ENCODE assay signal across 8 mouse cellular contexts in genomic region chr4:137994562-137995336, GRCm38 (mm10). TPM values are rescaled to one million over a fixed set of nuclear protein-coding genes. Genes with fewer than 3 reads are reported as not detected.
DNase-seq lines count a peak whose midpoint lies in the region; ATAC-seq lines count a peak whose summit lies in the region.

No protein-coding gene starts in this region.

- DNase-seq in neural tube, embryonic 11.5 days (ENCODE audit: low spot score): no peak
- DNase-seq in neural tube, embryonic 10.5 days (ENCODE audit: extremely low spot score, low spot score): no peak
- DNase-seq in forebrain, embryonic 11.5 days (ENCODE audit: low spot score): no peak
- no peak for DNase-seq in limb, embryonic 11.5 days (ENCODE audit: low spot score)
- DNase-seq in naive thymus-derived CD4-positive, alpha-beta T cell, adult 2 months (ENCODE audit: low read depth): peak; percentile 42
- DNase-seq in MN1 (ENCODE audit: low spot score): no peak
- no peak for DNase-seq in spleen, postnatal 14 days (ENCODE audit: low spot score in 2 of 2)
- no peak for DNase-seq in cerebellum, adult 9-11 months

- H3K36me3 ChIP-seq in neural tube, embryonic 11.5 days (ENCODE audit: control insufficient read depth, insufficient read depth, low read length): peaks cover 4% of the 10 kb centered on the region
- peaks cover 2% of the 10 kb centered on the region; the same call in 1 of the 2 replicates for H3K36me3 ChIP-seq in forebrain, embryonic 11.5 days (ENCODE audit: control insufficient read depth, insufficient read depth, low read length)
- H3K36me3 ChIP-seq in limb, embryonic 11.5 days (ENCODE audit: control insufficient read depth, insufficient read depth, low read length): peaks cover 20% of the 10 kb centered on the region

- no peak overlapping the region for H3K27ac ChIP-seq in neural tube, embryonic 11.5 days (ENCODE audit: low read depth, low read length)
- no peak overlapping the region for H3K27ac ChIP-seq in forebrain, embryonic 11.5 days (ENCODE audit: low read depth, low read length)
- no peak overlapping the region for H3K27ac ChIP-seq in limb, embryonic 11.5 days (replicated peaks; ENCODE audit: low read depth, low read length)

- peak overlapping the region; percentile 51 for H3K4me2 ChIP-seq in neural tube, embryonic 11.5 days (ENCODE audit: low read depth)
- peak overlapping the region; percentile 75 for H3K4me2 ChIP-seq in forebrain, embryonic 11.5 days (ENCODE audit: low read depth, low read length, severe bottlenecking)
- peak overlapping the region; percentile 71 for H3K4me2 ChIP-seq in limb, embryonic 11.5 days (ENCODE audit: low read depth, severe bottlenecking)

- no peaks in the 10 kb centered on the region for H3K9me3 ChIP-seq in neural tube, embryonic 11.5 days (ENCODE audit: control insufficient read depth, low read length)
- H3K9me3 ChIP-seq in forebrain, embryonic 11.5 days (ENCODE audit: control insufficient read depth, low read length): no peaks in the 10 kb centered on the region
- no peaks in the 10 kb centered on the region for H3K9me3 ChIP-seq in limb, embryonic 11.5 days (ENCODE audit: control insufficient read depth, low read length)

- WGBS in neural tube, embryonic 11.5 days: 48% methylated on average over 12 of the region's 12 CpGs
- 49% methylated on average over 12 of the region's 12 CpGs for WGBS in forebrain, embryonic 11.5 days
- 47% methylated on average over 12 of the region's 12 CpGs for WGBS in limb, embryonic 11.5 days

- H3K4me3 ChIP-seq in neural tube, embryonic 11.5 days (ENCODE audit: low read depth, low read length): peak overlapping the region; percentile 99
- H3K4me3 ChIP-seq in forebrain, embryonic 11.5 days (ENCODE audit: low read depth, low read length): peak overlapping the region; percentile 100
- H3K4me3 ChIP-seq in limb, embryonic 11.5 days (ENCODE audit: low read depth, low read length): peak overlapping the region; percentile 98

- ATAC-seq in neural tube, embryonic 11.5 days (ENCODE audit: insufficient read depth, low FRiP score, low TSS enrichment): no peak
- no peak for ATAC-seq in forebrain, embryonic 11.5 days (replicated peaks; ENCODE audit: low FRiP score)
- ATAC-seq in limb, embryonic 11.5 days (ENCODE audit: insufficient number of reproducible peaks, low FRiP score, low TSS enrichment, low read depth): no peak

- H3K9ac ChIP-seq in neural tube, embryonic 11.5 days (ENCODE audit: low read length): peak overlapping the region; percentile 98
- peak overlapping the region; percentile 98 for H3K9ac ChIP-seq in forebrain, embryonic 11.5 days (ENCODE audit: low read length)
- H3K9ac ChIP-seq in limb, embryonic 11.5 days (ENCODE audit: low read length): peak overlapping the region; percentile 99

- peaks cover 16% of the 10 kb centered on the region for H3K4me1 ChIP-seq in neural tube, embryonic 11.5 days (ENCODE audit: control insufficient read depth, insufficient read depth, low read length)
- H3K4me1 ChIP-seq in forebrain, embryonic 11.5 days (replicated peaks; ENCODE audit: control insufficient read depth, insufficient read depth, low read length): peaks cover 11% of the 10 kb centered on the region
- H3K4me1 ChIP-seq in limb, embryonic 11.5 days (ENCODE audit: control insufficient read depth, insufficient read depth, low read length): peaks cover 12% of the 10 kb centered on the region

- no peaks in the 10 kb centered on the region for H3K27me3 ChIP-seq in neural tube, embryonic 11.5 days (ENCODE audit: control insufficient read depth, insufficient read depth, low read length)
- H3K27me3 ChIP-seq in forebrain, embryonic 11.5 days (ENCODE audit: control insufficient read depth, insufficient read depth, low read length): peaks cover 2% of the 10 kb centered on the region; the same call in 1 of the 2 replicates
- H3K27me3 ChIP-seq in limb, embryonic 11.5 days (ENCODE audit: control insufficient read depth, insufficient read depth, low read length): 0 out of 2 replicates have a peak, but pooled peaks cover 3% of the 10 kb centered on the region

RNA-seq across cellular contexts. Expression of gene Eif4g3, which starts 1.9 kb away (rescaled TPM):
- 51.0 and 55.0 TPM in 2 replicates for polyA plus RNA-seq in neural tube, embryonic 11.5 days (2014; fragmentation: Nextera tagmentation; extraction: Ambion mirVana)
- 57.3 and 57.6 TPM in 2 replicates for polyA plus RNA-seq in forebrain, embryonic 11.5 days (2014; fragmentation: Nextera tagmentation; extraction: Ambion mirVana)
- polyA plus RNA-seq in limb, embryonic 11.5 days (2014; fragmentation: Nextera tagmentation; extraction: Ambion mirVana): 45.5 and 51.3 TPM in 2 replicates
